Mouse (Mus musculus): ENCODE results near the gene Micall1. TPM values are rescaled to one million over a fixed set of nuclear protein-coding genes. Genes with fewer than 3 reads are reported as not detected.

Micall1 gene
- polyA plus RNA-seq, 1 experiment from 2014 or later, result 7.0 TPM

DNA sequence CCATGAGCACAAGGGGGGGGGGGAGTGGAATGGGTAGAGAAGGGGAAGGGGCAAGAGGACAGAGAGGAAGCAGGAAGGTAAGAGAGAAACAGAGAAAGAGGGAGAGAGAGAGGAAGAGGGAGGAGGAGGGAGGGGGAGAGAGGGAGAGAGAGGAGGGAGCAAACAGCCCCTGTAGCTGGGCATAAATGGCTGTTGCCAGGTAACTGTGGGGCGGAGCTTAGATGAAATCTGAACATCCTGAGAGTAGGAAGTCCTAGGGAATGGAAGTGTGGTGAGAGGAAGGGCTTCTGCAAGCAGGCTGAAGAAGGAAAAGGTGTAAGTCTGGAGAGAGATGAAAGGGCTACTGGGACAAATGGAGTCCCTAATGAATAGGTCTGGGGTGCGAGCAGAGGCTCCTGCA, 42.4 kb upstream of the Micall1 start:
- no peak for DNase-seq (ENCODE audit: low spot score)
- H3K27me3 ChIP-seq (ENCODE audit: control insufficient read depth, insufficient read depth, low read length), result no peaks in the 10 kb centered on the region
- H3K36me3 ChIP-seq (ENCODE audit: control insufficient read depth, insufficient read depth, low read length), result no peaks in the 10 kb centered on the region
- H3K9ac ChIP-seq (ENCODE audit: low read length), result no peak overlapping the region
- no peak overlapping the region for H3K4me2 ChIP-seq (replicated peaks; ENCODE audit: low read depth)
- H3K4me3 ChIP-seq (ENCODE audit: low read depth, low read length), result no peak overlapping the region
- no peak overlapping the region for H3K27ac ChIP-seq (replicated peaks)
- H3K9me3 ChIP-seq (ENCODE audit: control insufficient read depth, low read length), result no peaks in the 10 kb centered on the region
- no peaks in the 10 kb centered on the region for H3K4me1 ChIP-seq (replicated peaks; ENCODE audit: control insufficient read depth, insufficient read depth)
- no peak for TF ChIP-seq CTCF (IDR thresholded peaks at IDR 0.05; ENCODE audit: low read depth)
- TF ChIP-seq EP300 (optimal IDR thresholded peaks at IDR 0.05), result no peak
- 33% methylated on average over 2 of the region's 2 CpGs for WGBS
- ATAC-seq (ENCODE audit: low FRiP score, low TSS enrichment), result no peak

DNA sequence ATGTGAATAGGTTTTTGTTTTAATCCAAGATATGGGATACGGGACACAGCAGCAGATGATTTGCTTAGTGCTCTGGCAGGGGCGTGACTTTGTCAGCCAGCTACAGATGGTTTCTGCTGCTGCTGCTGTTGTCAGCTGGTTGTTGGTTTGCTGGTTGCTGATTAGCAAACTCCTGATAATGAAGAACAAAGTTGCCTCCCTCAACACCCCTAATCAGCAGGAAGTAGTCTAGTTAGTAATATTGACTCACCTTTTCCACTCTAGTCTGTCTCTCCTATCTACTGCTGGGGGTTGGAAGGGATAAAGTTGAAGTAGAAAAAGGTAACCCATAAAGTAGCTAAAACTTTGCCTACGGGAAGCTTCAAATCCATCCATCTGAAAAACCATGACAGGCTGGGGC, 41.1 kb upstream of the Micall1 start:
- Histone ChIP-seq H3K4me3 (ENCODE audit: low read depth, low read length) (no peak overlapping the region), H3K9ac (ENCODE audit: low read length) (no peak overlapping the region), H3K27me3 (ENCODE audit: control insufficient read depth, insufficient read depth, low read length) (no peaks in the 10 kb centered on the region), H3K9me3 (ENCODE audit: control insufficient read depth, low read length) (no peaks in the 10 kb centered on the region), H3K27ac (replicated peaks) (peak overlapping the region; percentile 20; the same call in 1 of the 2 replicates), H3K36me3 (ENCODE audit: control insufficient read depth, insufficient read depth, low read length) (no peaks in the 10 kb centered on the region), H3K4me1 (replicated peaks; ENCODE audit: control insufficient read depth, insufficient read depth) (no peaks in the 10 kb centered on the region), H3K4me2 (replicated peaks; ENCODE audit: low read depth) (no peak overlapping the region)
- DNase-seq (ENCODE audit: low spot score) (no peak), ATAC-seq (ENCODE audit: low FRiP score, low TSS enrichment) (no peak)
- WGBS, result 50% methylated on average over 3 of the region's 3 CpGs
- TF ChIP-seq CTCF (IDR thresholded peaks at IDR 0.05; ENCODE audit: low read depth), result no peak
- TF ChIP-seq EP300 (optimal IDR thresholded peaks at IDR 0.05), result no peak

DNA sequence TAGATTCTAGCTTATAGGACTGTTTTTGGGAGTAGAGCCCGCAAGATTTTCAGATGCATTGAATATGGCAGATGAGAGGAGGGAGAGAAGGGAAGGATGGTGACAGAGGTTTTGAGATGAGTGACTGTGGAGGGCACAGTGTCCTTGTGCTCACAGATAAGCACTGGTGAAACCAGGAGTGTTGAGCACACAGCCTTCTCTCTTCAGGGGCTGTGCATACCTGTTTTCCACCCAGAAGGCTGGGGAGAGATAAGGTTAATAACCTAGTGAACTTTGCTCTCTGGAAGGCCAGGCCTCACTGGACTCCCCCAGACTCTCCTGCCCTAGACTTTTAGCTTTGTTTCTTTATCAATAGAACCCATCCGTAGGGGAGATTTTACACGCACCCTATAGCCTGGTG, 40.3 kb upstream of the Micall1 start:
- 72% methylated on average over 3 of the region's 3 CpGs for WGBS
- TF ChIP-seq EP300 (optimal IDR thresholded peaks at IDR 0.05) (no peak), CTCF (IDR thresholded peaks at IDR 0.05; ENCODE audit: low read depth) (no peak)

DNA sequence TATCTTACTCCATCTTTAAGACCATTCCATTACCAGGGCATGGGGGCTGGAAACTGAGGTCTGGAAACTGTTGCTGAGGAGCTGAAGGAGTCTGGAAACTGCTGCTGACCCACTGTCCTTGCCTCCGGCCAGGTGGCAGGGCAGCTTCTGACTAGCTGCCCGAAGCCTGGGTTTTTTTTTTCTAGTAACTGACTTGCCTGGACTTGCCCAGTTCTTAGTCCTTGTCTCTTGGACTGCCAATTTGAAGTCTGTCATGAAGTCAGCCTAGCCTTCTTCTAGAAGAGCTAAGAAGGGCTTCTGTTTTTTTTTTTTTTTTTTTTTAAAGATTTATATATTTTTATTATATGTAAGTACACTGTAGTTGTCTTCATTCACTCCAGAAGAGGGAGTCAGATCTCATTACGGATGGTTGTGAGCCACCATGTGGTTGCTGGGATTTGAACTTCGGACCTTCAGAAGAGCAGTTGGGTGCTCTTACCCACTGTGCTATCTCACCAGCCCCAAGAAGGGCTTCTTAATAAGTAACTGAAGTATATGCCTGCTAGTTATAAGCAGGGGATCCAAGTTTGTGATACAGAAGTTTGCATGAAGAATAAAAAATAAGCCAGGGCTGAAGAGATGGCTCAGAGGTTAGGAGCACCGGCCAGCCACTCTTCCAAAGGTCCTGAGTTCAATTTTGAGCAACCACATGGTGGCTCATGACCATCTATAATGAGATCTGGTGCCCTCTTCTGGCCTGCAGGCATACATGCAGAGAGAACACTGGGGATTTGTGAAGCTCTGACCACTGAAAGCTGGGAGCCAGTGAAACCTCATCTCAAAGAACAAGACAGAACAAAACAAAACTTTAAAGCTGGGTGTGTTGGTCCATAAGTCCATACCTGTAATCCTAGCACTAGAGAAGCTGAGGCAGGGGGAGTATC, 37.3 kb upstream of the Micall1 start:
- DNase-seq (ENCODE audit: low spot score) (no peak), ATAC-seq (ENCODE audit: low FRiP score, low TSS enrichment) (no peak)
- 60% methylated on average over 5 of the region's 5 CpGs for WGBS
- no peak overlapping the region for H3K9ac ChIP-seq (ENCODE audit: low read length)
- H3K27me3 ChIP-seq (ENCODE audit: control insufficient read depth, insufficient read depth, low read length), result no peaks in the 10 kb centered on the region
- no peak overlapping the region for H3K27ac ChIP-seq (replicated peaks)
- H3K4me3 ChIP-seq (ENCODE audit: low read depth, low read length), result no peak overlapping the region
- H3K4me2 ChIP-seq (replicated peaks; ENCODE audit: low read depth), result no peak overlapping the region
- TF ChIP-seq EP300 (optimal IDR thresholded peaks at IDR 0.05) (no peak), CTCF (IDR thresholded peaks at IDR 0.05; ENCODE audit: low read depth) (peak; percentile 84)
- no peaks in the 10 kb centered on the region for H3K9me3 ChIP-seq (ENCODE audit: control insufficient read depth, low read length)
- no peaks in the 10 kb centered on the region for H3K4me1 ChIP-seq (replicated peaks; ENCODE audit: control insufficient read depth, insufficient read depth)
- H3K36me3 ChIP-seq (ENCODE audit: control insufficient read depth, insufficient read depth, low read length), result no peaks in the 10 kb centered on the region

More for the DNA sequence above, 40.3 kb upstream of the Micall1 start:
- DNase-seq (ENCODE audit: low spot score), result no peak
- Histone ChIP-seq H3K4me3 (ENCODE audit: low read depth, low read length) (no peak overlapping the region), H3K9me3 (ENCODE audit: control insufficient read depth, low read length) (no peaks in the 10 kb centered on the region), H3K27ac (replicated peaks) (no peak overlapping the region; the same call in 1 of the 2 replicates), H3K4me2 (replicated peaks; ENCODE audit: low read depth) (no peak overlapping the region), H3K36me3 (ENCODE audit: control insufficient read depth, insufficient read depth, low read length) (no peaks in the 10 kb centered on the region), H3K9ac (ENCODE audit: low read length) (no peak overlapping the region), H3K4me1 (replicated peaks; ENCODE audit: control insufficient read depth, insufficient read depth) (no peaks in the 10 kb centered on the region), H3K27me3 (ENCODE audit: control insufficient read depth, insufficient read depth, low read length) (no peaks in the 10 kb centered on the region)
- ATAC-seq (ENCODE audit: low FRiP score, low TSS enrichment), result no peak

DNA sequence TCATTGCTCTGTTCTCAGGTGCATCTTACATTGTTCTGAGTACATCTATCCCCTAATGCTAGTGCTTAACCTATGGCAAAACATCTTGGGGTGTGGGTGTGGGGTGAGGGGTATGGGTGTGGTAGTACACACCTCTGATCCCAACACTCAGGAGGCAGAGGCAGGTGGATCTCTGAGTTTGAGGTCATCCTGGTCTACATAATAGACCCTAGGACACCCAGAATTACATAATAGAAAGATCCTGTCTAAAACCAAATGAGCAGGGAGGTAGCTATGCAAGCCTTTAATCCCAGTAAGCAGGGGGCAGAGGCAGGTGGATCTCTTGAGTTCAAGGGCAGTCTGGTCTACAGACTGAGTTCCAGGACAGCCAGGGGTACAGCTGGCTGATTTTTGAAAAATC, 34.9 kb upstream of the Micall1 start:
- H3K27ac ChIP-seq (replicated peaks), result no peak overlapping the region
- H3K4me1 ChIP-seq (replicated peaks; ENCODE audit: control insufficient read depth, insufficient read depth), result no peaks in the 10 kb centered on the region
- no peak for TF ChIP-seq CTCF (IDR thresholded peaks at IDR 0.05; ENCODE audit: low read depth)
- TF ChIP-seq EP300 (optimal IDR thresholded peaks at IDR 0.05), result no peak
- peaks cover 9% of the 10 kb centered on the region for H3K36me3 ChIP-seq (ENCODE audit: control insufficient read depth, insufficient read depth, low read length)
- ATAC-seq (ENCODE audit: low FRiP score, low TSS enrichment) (no peak), DNase-seq (ENCODE audit: low spot score) (no peak)
- H3K9me3 ChIP-seq (ENCODE audit: control insufficient read depth, low read length), result no peaks in the 10 kb centered on the region
- no peak overlapping the region for H3K4me2 ChIP-seq (replicated peaks; ENCODE audit: low read depth)
- H3K27me3 ChIP-seq (ENCODE audit: control insufficient read depth, insufficient read depth, low read length), result no peaks in the 10 kb centered on the region
- H3K9ac ChIP-seq (ENCODE audit: low read length), result no peak overlapping the region
- no peak overlapping the region for H3K4me3 ChIP-seq (ENCODE audit: low read depth, low read length)

DNA sequence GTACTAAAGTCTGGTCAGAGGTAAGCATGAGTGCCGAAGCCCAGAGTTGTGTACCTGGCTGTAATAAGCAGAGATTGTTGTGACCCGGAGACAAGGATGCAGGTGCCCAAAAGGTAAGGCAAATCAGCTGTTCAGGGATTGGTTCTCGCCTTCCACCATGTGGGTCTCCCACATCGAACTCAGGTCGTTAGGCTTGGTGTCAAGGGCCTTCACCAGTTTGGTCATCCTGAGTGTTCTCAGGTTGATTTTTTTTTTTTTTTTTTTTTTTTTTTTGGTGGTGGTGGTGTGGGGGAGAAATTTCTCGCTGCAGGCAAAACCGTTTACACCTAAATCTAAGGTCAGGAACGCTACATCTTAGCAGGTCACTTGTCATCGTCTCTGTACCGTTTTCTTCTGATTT, 34.3 kb upstream of the Micall1 start:
- Histone ChIP-seq H3K9me3 (ENCODE audit: control insufficient read depth, low read length) (no peaks in the 10 kb centered on the region), H3K27me3 (ENCODE audit: control insufficient read depth, insufficient read depth, low read length) (no peaks in the 10 kb centered on the region), H3K9ac (ENCODE audit: low read length) (peak overlapping the region; percentile 84), H3K4me1 (replicated peaks; ENCODE audit: control insufficient read depth, insufficient read depth) (no peaks in the 10 kb centered on the region), H3K4me3 (ENCODE audit: low read depth, low read length) (peak overlapping the region; percentile 89), H3K4me2 (replicated peaks; ENCODE audit: low read depth) (peak overlapping the region; percentile 75), H3K27ac (replicated peaks) (peak overlapping the region; percentile 83), H3K36me3 (ENCODE audit: control insufficient read depth, insufficient read depth, low read length) (peaks cover 13% of the 10 kb centered on the region)
- 39% methylated on average over 10 of the region's 10 CpGs for WGBS
- ATAC-seq (ENCODE audit: low FRiP score, low TSS enrichment) (no peak), DNase-seq (ENCODE audit: low spot score) (no peak)
- TF ChIP-seq CTCF (IDR thresholded peaks at IDR 0.05; ENCODE audit: low read depth) (no peak), EP300 (optimal IDR thresholded peaks at IDR 0.05) (no peak)

Measured in stomach, postnatal 0 days (tissue).